Mouse (Mus musculus) C2C12 (cell line): Measurements from ENCODE around the gene Tbl1xr1.

ENCODE experiments used
- CEBPB ChIP-seq: IDR thresholded peaks from one replicate; pipeline ENCODE4 v1.6.1; 2011; ENCODE audit warnings: low read depth, mild to moderate bottlenecking, control low read depth, moderate library complexity
- CTCF ChIP-seq: IDR thresholded peaks from one replicate; pipeline ENCODE4 v1.5.1; 2011; ENCODE audit not compliant: control insufficient read depth, insufficient read depth, insufficient read length
- MAX ChIP-seq: IDR thresholded peaks from one replicate; pipeline ENCODE4 v1.6.1; 2011; ENCODE audit warnings: mild to moderate bottlenecking, control low read depth
- MYOD1 ChIP-seq: IDR thresholded peaks from one replicate; pipeline ENCODE4 v1.6.1; 2011; ENCODE audit warnings: low read depth; ENCODE audit not compliant: control insufficient read depth, insufficient read length
- MYOG ChIP-seq: IDR thresholded peaks from one replicate; pipeline ENCODE4 v1.6.1; 2011; ENCODE audit not compliant: control insufficient read depth, insufficient read length; ENCODE audit errors: extremely low read depth
- USF1 ChIP-seq: IDR thresholded peaks from one replicate; pipeline ENCODE4 v1.6.1; 2011; ENCODE audit warnings: low read depth, mild to moderate bottlenecking, control low read depth, moderate library complexity

DNA sequence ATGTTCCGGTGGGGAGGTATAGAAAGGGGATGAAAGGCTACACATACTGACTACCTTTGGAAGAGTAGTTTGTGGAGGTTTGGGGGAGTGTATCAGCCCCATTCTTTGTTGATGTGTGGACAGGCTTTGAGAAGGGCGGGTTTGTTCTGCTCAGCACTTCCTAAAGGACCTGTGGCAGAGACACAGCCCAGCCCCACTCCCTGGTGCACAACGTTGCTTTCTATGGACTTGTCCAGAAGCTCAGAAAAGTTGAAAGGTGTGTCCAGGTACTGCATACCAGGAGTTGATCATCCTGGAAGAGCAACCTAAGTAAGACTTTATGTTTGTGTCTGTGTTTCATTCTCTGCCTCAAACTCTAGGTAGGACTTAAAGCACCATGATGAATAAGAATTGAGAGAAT, 78.1 kb downstream of the Tbl1xr1 start:
- TF ChIP-seq CTCF: no peak
- no peak for TF ChIP-seq MYOG
- TF ChIP-seq MYOD1: no peak
- no peak for TF ChIP-seq USF1
- TF ChIP-seq MAX: no peak
- no peak for TF ChIP-seq CEBPB
